21 mouse cellular contexts compared by ENCODE assay signal in the genomic region with DNA sequence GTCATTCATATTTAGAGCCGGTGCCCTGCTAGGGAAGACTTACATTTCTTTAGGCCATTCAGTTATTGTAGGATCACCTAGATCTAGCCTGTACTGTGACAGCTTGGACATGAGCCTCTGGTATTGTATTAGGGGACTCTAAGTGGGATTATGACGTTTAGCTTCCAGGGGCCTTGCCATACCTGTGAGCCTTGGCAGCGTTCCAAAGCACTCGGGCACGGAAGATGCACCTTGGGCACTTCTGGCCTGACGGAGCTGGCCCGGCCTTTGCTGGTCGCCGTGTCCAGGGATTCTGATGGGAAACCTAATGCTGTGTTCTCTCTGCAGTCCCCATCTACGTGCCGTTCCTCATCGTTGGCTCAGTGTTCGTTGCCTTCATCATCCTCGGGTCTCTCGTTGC. TPM values are rescaled to one million over a fixed set of nuclear protein-coding genes. Genes with fewer than 3 reads are reported as not detected.
DNase-seq lines count a peak whose midpoint lies in the region; TF ChIP-seq lines count a peak whose summit lies in the region.
"Had no signal": no experiment of that assay in that cellular context is flagged by ENCODE, and none has a peak within 500 bp of the region (broad histone marks: within the 10 kb centered on the region; RNA-seq: fewer than 3 reads in every experiment).

No protein-coding gene starts in this region.

- TF ChIP-seq POLR2A in kidney, adult 2 months (IDR thresholded peaks at IDR 0.05; ENCODE audit: low read depth, low read length), result no peak
- TF ChIP-seq POLR2A in testis, adult 2 months (IDR thresholded peaks at IDR 0.05; ENCODE audit: control insufficient read depth, low read depth, low read length), result peak; percentile 64; the same call in 1 of the 2 replicates

- TF ChIP-seq CTCF in kidney, adult 2 months (conservative IDR thresholded peaks at IDR 0.05; ENCODE audit: insufficient read depth, insufficient read length, low read depth, low read length), result no peak
- TF ChIP-seq CTCF in testis, adult 2 months (IDR thresholded peaks at IDR 0.05; ENCODE audit: control insufficient read depth, insufficient read depth, insufficient replicate concordance, low read depth, low read length), result no peak

- WGBS in kidney, adult 2 months, result 60% methylated on average over 15 of the region's 15 CpGs
- 93% methylated on average over 15 of the region's 15 CpGs for WGBS in hindbrain, embryonic 10.5 days

- H3K4me3 ChIP-seq in kidney, adult 2 months (ENCODE audit: insufficient read depth, low read depth, low read length), result no peak overlapping the region
- peak overlapping the region; percentile 77 for H3K4me3 ChIP-seq in testis, adult 2 months (ENCODE audit: control insufficient read depth, low read depth, low read length)
- no peak overlapping the region for H3K4me3 ChIP-seq in hindbrain, embryonic 10.5 days
- H3K4me3 ChIP-seq: heart, embryonic 10.5 days; hindbrain, embryonic 12.5 days; liver, embryonic 15.5 days; lung, embryonic 15.5 days had no signal

- peak; percentile 23 to 33 for DNase-seq in cerebellum, postnatal 10 days
- no peak for DNase-seq in cerebellum, adult 9-10 months
- peak; percentile 35 for DNase-seq in kidney, postnatal 10 days
- DNase-seq in kidney, adult 2 months, result no peak
- DNase-seq in testis, postnatal 10 days (ENCODE audit: low spot score), result no peak
- DNase-seq in hindbrain, embryonic 10.5 days (ENCODE audit: low spot score), result no peak
- no peak for DNase-seq in spleen, postnatal 10 days (ENCODE audit: low spot score in 2 of 2)
- DNase-seq: adrenal gland, postnatal 14 days; cerebellum, adult 2 months; heart, postnatal 10 days; kidney, adult 11 months; liver; right cerebral cortex, postnatal 14 days; thymus, postnatal 14 days had no signal

- H3K27me3 ChIP-seq in kidney, adult 2 months (replicated peaks; ENCODE audit: control insufficient read depth, insufficient read depth, low read length), result no peaks in the 10 kb centered on the region; the same call in 1 of the 2 replicates
- no peaks in the 10 kb centered on the region for H3K27me3 ChIP-seq in testis, adult 2 months (ENCODE audit: control insufficient read depth, insufficient read depth, low read length)
- H3K27me3 ChIP-seq in hindbrain, embryonic 10.5 days (ENCODE audit: insufficient read depth, poor library complexity, severe bottlenecking), result peaks cover 57% of the 10 kb centered on the region

- no peak overlapping the region for H3K27ac ChIP-seq in kidney, adult 2 months (ENCODE audit: insufficient read depth, low read depth, low read length)
- H3K27ac ChIP-seq in testis, adult 2 months (ENCODE audit: control insufficient read depth, insufficient read depth, low read depth, low read length), result no peak overlapping the region
- no peak overlapping the region for H3K27ac ChIP-seq in hindbrain, embryonic 10.5 days
- H3K27ac ChIP-seq: heart, embryonic 10.5 days; hindbrain, embryonic 12.5 days; kidney, postnatal 0 days; liver, embryonic 15.5 days; lung, embryonic 15.5 days; macrophage had no signal

- H3K4me1 ChIP-seq in kidney, adult 2 months (ENCODE audit: control insufficient read depth, insufficient read depth, low read length), result no peaks in the 10 kb centered on the region
- H3K4me1 ChIP-seq in testis, adult 2 months (ENCODE audit: control insufficient read depth, insufficient read depth, low read length), result peaks cover 17% of the 10 kb centered on the region
- peaks cover 42% of the 10 kb centered on the region for H3K4me1 ChIP-seq in hindbrain, embryonic 10.5 days (replicated peaks)
- H3K4me1 ChIP-seq: liver, embryonic 15.5 days had no signal

- no peaks in the 10 kb centered on the region for H3K36me3 ChIP-seq in kidney, adult 2 months (ENCODE audit: control insufficient read depth, insufficient read depth, low read length)
- H3K36me3 ChIP-seq in testis, adult 2 months (ENCODE audit: control insufficient read depth, insufficient read depth, low read length), result no peaks in the 10 kb centered on the region
- peaks cover 9% of the 10 kb centered on the region for H3K36me3 ChIP-seq in hindbrain, embryonic 10.5 days
- H3K36me3 ChIP-seq: liver, embryonic 15.5 days had no signal

- H3K9me3 ChIP-seq in hindbrain, embryonic 10.5 days, result no peaks in the 10 kb centered on the region
- H3K9me3 ChIP-seq: heart, embryonic 10.5 days; hindbrain, embryonic 12.5 days; liver, embryonic 15.5 days; lung, embryonic 15.5 days had no signal

RNA-seq across cellular contexts. Expression of gene Shisa2, which starts 4.2 kb away (rescaled TPM):
- polyA plus RNA-seq in kidney, adult 2 months (2012; rRNA removed), result 3.2 and 3.5 TPM in 2 replicates
- 1.9 and 2.0 TPM in 2 replicates for polyA plus RNA-seq in testis, adult 2 months (2012; rRNA removed)
- polyA plus RNA-seq in hindbrain, embryonic 10.5 days (2016; fragmentation: Nextera tagmentation; extraction: Ambion mirVana), result 15.0 and 17.1 TPM in 2 replicates
- polyA plus RNA-seq: macrophage had no signal

RNA-seq across cellular contexts. Expression of gene Cdadc1, which starts 31.5 kb away (rescaled TPM):
- polyA plus RNA-seq in kidney, adult 2 months (2012; rRNA removed), result 6.1 and 10.8 TPM in 2 replicates
- 5.8 and 8.7 TPM in 2 replicates for polyA plus RNA-seq in testis, adult 2 months (2012; rRNA removed)
- 23.5 and 26.3 TPM in 2 replicates for polyA plus RNA-seq in hindbrain, embryonic 10.5 days (2016; fragmentation: Nextera tagmentation; extraction: Ambion mirVana)

Comparison
In these comparisons a context has a peak if more than half of its experiments do, and no peak if none do; other contexts are left out.
1. DNase-seq: peak in cerebellum, postnatal 10 days (2 of 2) and kidney, postnatal 10 days (single experiment); none in cerebellum, adult 9-10 months (single experiment), kidney, adult 2 months (single experiment), testis, postnatal 10 days (single experiment), hindbrain, embryonic 10.5 days (single experiment) and spleen, postnatal 10 days (0 of 2).